Mouse (Mus musculus) left cerebral cortex, adult 2 months (tissue): ENCODE results near the gene Dcaf1. TPM values are rescaled to one million over a fixed set of nuclear protein-coding genes. Genes with fewer than 3 reads are reported as not detected.

ENCODE experiments used
- DNase-seq, 2 experiments: peaks; one replicate each; pipeline ENCODE4 v3.0.0; 2021 to 2022; ENCODE audit warnings: low spot score in 2 of 2, mixed read lengths in 1 of 2; ENCODE audit errors: extremely low spot score in 1 of 2
- H3K27ac ChIP-seq: fragments of 200-600 bp; 2 replicates; pipeline ENCODE4 v1.8.1; 2022
- H3K4me3 ChIP-seq: fragments of 200-600 bp; 2 replicates; pipeline ENCODE4 v1.8.1; 2022
- CTCF ChIP-seq: fragments of 200-600 bp; IDR thresholded peaks from 2 replicates; pipeline ENCODE4 v1.8.1; 2022; ENCODE audit warnings: antibody characterized with exemption, mild to moderate bottlenecking, moderate library complexity
- intact Hi-C: fragments of 180-260 bp; cut with DNase I; formaldehyde crosslinking; loops from one replicate; pipeline ENCODE4 v1.15.1; 2025
- total RNA-seq, 2 experiments: library from RNA; stranded (reverse); gene quantifications; 2 replicates each; pipeline ENCODE4 v1.2.3; 2021

The Dcaf1 gene
- total RNA-seq, 2 experiments from 2014 or later: 31.7 to 38.1 TPM

DNA sequence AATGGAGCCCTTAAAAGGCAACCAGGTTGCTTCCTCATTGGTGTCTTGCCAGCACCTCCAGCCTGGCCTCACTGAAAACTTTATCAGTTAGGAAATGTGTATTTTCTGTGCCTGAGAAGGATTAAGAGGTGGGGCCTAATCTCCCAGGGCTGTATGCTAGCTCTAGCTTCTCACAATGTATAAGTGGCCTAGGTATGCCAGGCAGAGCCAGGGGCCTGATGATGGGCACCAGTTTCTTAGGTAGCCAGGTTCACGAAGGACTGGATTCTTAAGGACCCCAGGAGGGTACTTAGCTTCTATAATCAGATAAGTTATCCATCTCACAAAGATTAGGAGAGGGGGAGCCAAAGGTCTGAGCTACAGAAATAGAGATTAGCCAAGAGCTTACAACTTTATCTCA lies 90.0 kb downstream of the Dcaf1 start:
- intact Hi-C loops: no loop called here
- DNase-seq: no peak
- no peak overlapping the region for H3K27ac ChIP-seq
- TF ChIP-seq CTCF: no peak
- no peak overlapping the region for H3K4me3 ChIP-seq

DNA sequence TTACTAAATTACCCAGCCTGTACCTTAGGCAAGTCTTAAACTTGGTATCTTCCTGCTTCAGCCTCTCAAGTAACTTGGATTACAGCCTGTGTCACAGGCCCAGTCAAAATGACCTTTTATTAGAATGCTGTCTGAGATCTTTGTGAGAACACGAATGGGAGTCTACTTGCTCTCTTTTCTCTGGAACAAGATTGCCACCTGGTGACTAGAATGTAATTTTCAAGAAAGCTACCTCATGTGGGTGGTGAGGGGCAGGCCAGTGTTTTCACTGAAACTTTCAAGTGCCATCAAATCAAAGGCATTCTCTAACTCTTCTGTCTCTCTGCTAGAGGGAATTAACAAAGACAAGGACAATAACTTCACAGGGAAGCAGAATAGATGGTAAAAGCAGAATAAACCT lies 92.1 kb downstream of the Dcaf1 start:
- intact Hi-C loops: no loop called here
- DNase-seq: peak in 1 of 2 experiments; percentile 7
- no peak; the same call in 1 of the 2 replicates for TF ChIP-seq CTCF
- no peak overlapping the region for H3K4me3 ChIP-seq
- H3K27ac ChIP-seq: no peak overlapping the region

DNA sequence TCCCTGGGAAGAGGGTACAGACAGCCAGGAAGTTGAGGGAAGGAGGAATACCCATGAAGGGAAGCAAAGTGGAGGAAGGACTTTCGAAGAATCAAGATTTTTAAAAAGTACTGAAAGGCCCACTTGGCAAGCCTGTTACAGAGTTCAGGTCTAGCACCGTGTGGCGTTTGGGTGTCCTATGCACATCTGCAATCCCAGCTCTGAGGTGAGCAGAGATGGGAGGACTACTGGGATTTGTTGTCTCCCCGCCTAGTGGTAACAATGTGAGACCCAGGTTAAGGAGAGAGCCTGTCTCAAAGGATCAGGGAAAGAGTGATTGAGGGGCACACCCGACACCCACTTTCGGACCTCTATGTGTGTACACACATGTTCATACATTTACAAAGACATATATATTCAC lies 93.2 kb downstream of the Dcaf1 start:
- H3K4me3 ChIP-seq: no peak overlapping the region
- no peak for TF ChIP-seq CTCF
- no peak for DNase-seq
- H3K27ac ChIP-seq: no peak overlapping the region
- intact Hi-C loops: no loop called here

Other genes starting within 250 kb of the Dcaf1 start
- gene Iqcf6, start 195.3 kb upstream of the Dcaf1 start, total RNA-seq: not detected
- gene Grm2, start 165.8 kb upstream of the Dcaf1 start, total RNA-seq: 10 to 100 TPM; 57.0 to 60.5 TPM
- gene Tex264, start 135.9 kb upstream of the Dcaf1 start, total RNA-seq: 10 to 100 TPM; 92.2 to 98.1 TPM
- 10 to 100 TPM; 17.6 to 18.0 TPM for gene Rad54l2, start 32.7 kb upstream of the Dcaf1 start, total RNA-seq
- 10 to 100 TPM; 57.1 to 57.2 TPM for gene Rbm15b, start 65.6 kb downstream of the Dcaf1 start, total RNA-seq
- gene Manf, start 70.1 kb downstream of the Dcaf1 start, total RNA-seq: 100 to 1,000 TPM; 115 to 126 TPM